Mouse (Mus musculus) spleen, adult 18-20 months (tissue): Measurements from ENCODE around the gene Fam181a.

Source experiments
- DNase-seq, 2 experiments: peaks; one replicate each; pipeline ENCODE4 v3.0.0; 2022; ENCODE audit warnings: mixed read lengths in 2 of 2

Gene Fam181a

GRCm38 (mm10) chr12:103315831-103316545 lies 5.2 kb downstream of the Fam181a start:
- DNase-seq, result no peak

DNA sequence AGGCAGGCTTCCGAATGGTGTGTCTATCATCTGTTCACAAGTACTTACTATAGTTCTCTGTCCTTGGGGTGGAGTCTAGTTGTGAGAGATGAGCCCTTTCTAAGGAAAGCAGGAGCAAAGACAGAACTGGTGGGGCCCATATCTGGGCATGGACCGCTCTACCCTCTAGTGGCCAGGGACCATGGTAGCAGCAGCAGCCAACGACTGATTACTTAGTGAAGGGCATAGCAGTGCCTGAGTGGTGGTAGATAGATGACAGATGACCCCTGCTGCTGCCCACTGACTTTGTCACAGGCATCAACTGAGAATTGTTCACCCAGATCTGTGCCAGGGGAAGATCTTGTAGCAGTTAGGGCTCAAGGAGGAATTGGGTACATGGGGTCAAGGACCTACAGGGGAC lies 12.0 kb downstream of the Fam181a start:
- DNase-seq, result no peak

DNA sequence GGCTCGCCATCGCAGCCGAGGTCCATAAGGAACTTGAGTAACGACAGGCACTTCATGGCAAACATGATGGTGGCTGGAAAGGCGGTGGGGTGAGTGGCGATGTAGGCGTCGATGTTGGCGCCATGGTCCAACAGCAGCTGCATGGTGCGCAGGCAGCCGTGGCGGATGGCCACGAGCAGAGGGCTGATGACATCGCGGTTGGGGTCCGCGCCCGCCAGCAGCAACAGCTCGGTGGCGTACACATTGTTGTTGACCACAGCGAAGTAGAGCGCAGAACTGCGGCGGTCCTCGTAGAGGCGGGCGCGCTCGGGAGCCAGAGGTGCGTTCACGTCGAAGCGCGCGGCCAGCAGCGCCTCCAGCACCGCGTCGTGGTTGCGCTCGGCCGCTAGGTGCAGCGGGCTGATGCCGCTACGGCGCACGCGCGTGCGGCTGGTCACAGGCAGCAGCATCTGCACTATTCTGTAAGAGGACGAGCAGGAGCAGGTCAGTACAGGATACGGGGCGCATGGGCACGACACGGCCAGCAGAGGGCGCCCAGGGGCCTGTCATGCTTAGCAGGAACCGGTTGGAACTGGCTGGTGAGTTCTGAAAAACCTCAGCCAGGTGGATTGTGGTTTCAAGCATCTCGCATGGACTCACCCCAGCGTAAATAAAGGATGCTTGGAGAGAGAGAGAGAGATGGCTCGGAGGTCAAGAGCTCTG lies 14.5 kb downstream of the Fam181a start:
- DNase-seq, result peak; percentile 82 to 95

GRCm38 (mm10) chr12:103326569-103326968 lies 15.8 kb downstream of the Fam181a start:
- DNase-seq, result no peak

DNA sequence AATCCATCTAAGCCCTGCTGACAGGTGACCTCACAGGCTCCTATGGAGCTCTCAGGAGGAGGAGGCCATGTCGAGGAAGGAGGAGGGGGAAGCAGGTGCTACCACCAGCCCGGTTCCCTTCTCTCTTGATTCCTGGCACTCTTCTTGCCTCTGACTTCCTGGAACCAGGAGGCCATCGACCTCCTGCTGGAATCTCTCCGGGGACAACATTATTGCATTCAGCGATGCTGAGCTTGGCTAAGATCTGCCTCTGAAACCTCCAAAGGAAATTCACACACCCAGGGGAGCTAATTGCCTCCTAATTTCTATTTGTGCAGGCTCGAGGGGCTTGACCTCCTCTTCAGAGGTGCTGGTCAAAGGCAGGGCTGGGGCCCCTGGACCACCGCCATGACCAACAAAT lies 16.3 kb downstream of the Fam181a start:
- DNase-seq, result no peak

- no peak for DNase-seq
Observed at GRCm38 (mm10) chr12:103328448-103329191, 17.8 kb downstream of the Fam181a start.

- DNase-seq, result no peak
Observed at GRCm38 (mm10) chr12:103331491-103331890, 20.7 kb downstream of the Fam181a start.

GRCm38 (mm10) chr12:103332879-103333278 lies 22.1 kb downstream of the Fam181a start:
- no peak for DNase-seq

DNA sequence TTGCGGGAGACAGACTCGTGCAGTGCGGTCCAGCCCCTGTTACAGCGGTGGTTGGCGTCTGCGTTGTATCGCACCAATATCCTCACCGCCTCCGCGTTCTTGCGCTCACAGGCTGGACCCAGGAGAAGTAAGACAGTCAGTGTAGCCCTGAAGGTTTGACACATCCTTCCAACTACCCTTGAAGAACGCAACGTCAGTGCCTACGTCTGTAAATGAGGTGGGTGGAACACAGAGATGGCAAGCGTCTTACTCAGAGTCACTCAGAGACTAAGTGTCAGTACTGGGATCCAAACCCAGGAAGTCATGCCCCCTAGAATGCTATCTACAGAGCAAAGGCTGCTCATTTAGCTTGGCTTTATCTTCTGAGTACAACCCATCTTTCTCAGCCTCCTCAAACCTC lies 22.7 kb downstream of the Fam181a start:
- DNase-seq, result no peak

- no peak for DNase-seq
Observed at GRCm38 (mm10) chr12:103336766-103337165, 26.0 kb downstream of the Fam181a start.

DNA sequence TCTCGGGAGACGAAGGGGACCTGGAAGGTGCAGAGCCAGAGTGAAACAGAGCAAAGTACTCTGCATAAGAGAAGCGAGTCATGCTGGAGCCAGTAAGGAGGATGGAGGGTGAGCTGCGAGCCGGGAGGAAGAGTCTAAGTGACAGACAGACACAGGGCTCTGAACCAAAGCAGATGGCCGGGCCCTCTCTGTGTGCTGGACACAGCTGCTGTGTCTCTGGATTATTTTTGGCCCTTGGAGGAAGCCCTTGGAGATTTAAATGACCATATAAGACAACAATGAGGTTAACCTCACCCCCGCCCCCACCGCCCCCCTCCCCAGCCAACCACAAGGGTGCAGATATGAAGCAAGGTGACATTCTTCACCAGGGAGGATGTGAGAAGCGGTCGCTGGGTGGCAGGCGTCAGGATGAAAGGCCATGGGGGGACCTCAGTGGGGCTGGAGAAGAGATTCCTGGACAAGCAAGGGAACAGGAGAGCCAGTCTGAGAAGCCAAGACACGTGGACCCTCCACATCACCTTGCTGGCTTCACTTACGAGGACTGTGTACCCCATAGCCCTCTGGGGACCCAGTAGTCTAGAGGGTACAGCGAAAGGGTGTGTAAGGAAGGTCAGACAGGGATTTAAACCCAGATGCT lies 27.5 kb downstream of the Fam181a start:
- no peak for DNase-seq

GRCm38 (mm10) chr12:103341212-103341611 lies 30.4 kb downstream of the Fam181a start:
- DNase-seq, result peak; percentile 66 to 78

DNA sequence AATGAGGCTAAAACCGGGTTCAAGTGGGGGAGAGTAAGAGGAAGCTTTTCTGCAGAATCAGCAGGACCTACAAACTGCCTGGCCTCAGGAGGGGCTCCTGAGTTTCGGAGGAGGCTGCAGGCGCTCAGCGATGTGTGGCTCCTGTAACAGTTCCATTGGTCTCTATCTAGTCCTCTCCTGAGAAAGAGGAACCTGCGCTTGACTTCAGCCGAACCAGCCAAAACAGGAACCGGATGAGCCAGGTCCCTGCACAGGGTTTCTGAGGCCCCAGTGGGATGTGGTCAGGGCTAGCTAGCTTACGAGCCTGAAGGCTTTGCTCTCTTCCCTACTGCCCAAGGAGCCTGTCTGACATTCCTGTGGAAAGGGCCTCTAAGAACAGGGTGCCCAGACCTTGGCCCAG lies 32.7 kb downstream of the Fam181a start:
- DNase-seq, result peak; percentile 61 to 78

DNA sequence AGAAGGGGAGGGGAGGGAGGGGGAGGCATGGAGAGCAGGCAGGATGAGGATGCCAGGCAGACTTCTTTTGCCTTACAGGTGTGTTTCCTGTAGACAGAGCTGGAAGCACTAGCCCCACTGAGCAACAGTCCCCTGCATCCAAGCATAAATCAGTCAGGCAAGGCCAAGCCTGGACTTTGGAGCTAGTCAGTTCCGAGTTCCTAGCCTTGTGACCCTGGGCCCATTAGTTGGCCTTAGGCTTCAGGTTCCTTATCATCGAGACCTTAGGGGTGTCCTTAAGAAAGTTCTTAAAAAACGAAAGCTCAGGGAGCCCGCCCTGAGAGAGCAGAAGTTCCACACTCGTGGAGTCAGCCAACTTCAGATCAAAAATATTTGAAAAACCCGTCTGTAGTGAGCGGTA lies 34.2 kb downstream of the Fam181a start:
- no peak for DNase-seq

GRCm38 (mm10) chr12:103346945-103347344 lies 36.2 kb downstream of the Fam181a start:
- DNase-seq, result no peak

DNA sequence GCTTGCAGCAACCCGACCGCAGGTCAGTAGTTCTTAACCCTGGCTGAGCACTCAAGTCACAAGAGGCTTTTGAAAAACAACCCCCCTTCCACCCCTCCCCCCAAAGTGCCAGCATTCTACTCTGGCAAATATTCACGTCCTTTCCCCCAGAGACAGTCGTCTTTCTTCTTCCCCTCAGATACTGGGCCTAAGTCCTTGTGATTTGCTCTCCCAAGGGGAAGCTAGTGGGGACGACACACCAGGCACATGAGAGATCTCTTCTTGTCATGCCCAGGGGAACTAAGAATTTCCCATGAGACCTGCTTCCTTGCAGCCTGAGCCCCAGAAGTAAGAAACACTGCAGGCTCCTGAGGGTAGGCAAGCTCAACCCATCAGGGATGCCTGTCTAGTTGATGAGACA lies 36.6 kb downstream of the Fam181a start:
- DNase-seq, result no peak

GRCm38 (mm10) chr12:103348506-103348905 lies 37.7 kb downstream of the Fam181a start:
- DNase-seq, result peak; percentile 63 to 84

DNA sequence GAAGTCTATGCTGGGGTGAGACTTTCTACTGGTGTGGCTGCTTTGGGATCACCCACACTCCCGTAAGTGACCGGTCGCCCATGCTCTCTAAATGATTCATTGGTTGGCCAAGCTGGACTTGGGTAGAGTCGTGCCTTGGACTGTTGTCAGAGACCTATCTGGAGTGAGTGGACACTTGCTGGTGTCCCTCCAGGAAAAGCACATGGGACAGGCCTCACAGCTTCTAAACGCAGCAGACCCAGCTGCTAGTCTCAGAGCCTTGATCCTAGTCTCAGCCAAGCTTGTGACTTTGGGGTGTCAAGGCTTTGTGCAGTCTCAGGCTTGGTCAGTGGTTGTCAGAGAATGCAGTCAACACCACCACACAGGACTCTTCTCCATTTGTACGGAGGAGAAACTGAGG lies 42.0 kb downstream of the Fam181a start:
- DNase-seq, result no peak

GRCm38 (mm10) chr12:103353538-103353937 lies 42.8 kb downstream of the Fam181a start:
- DNase-seq, result no peak

DNA sequence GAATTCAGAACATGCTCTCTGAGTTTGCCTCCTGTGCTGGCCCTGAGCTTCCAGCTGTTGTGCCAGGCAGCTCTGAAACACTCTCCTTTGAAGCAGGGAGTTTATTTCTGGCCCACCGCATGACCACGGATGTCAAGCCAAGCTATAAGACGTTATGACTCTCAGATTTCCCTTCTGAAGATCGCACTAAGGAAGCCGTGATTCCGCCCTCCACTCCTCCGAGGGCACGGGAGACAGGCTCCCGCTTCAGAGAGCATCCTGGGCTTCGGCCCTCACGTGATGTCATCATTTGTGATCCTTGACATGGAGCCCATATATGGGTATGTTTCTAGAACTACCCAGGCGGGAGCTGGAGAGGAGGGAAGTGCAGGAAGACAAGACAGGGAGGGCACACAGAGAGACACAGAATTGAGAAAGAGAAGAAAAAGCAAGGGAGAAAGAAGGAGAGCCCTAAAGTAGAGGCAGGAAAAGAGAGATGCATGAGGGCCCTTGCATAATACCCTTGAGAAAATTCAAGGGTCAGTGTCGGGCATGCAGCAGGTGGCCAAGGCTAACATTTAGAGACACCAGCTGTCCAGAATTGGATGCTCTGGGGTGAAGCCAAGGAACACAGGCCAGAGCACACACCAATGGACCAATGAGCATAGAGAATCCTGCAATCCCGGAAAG lies 45.1 kb downstream of the Fam181a start, which contains the start of gene Asb2:
TSS of gene Asb2 (minus strand) at position 256 of the 669 bp plus-strand sequence.
- DNase-seq, result no peak

- DNase-seq, result no peak
Observed at GRCm38 (mm10) chr12:103356415-103356748, 45.6 kb downstream of the Fam181a start.

GRCm38 (mm10) chr12:103358216-103358615 lies 47.4 kb downstream of the Fam181a start:
- DNase-seq, result no peak
